Mouse (Mus musculus) adrenal gland, postnatal 4 days (tissue): Measurements from ENCODE around the gene Hip1r. TPM values are rescaled to one million over a fixed set of nuclear protein-coding genes. Genes with fewer than 3 reads are reported as not detected.

Experiments
- DNase-seq, 2 experiments: peaks; one replicate each; pipeline ENCODE4 v3.0.0; 2021 to 2022; ENCODE audit warnings: low spot score in 2 of 2, mixed read lengths in 2 of 2
- long read RNA-seq, 2 experiments: library from polyadenylated mRNA; stranded (forward); transcript quantifications; one replicate each; pipeline ENCODE4 v2.0.0; 2021
- total RNA-seq, 2 experiments: library from RNA; stranded (reverse); gene quantifications; 2 replicates each; pipeline ENCODE4 v1.2.3; 2021

Gene Hip1r
- total RNA-seq, result 10 to 100 TPM; 16.3 to 23.6 TPM
- long read RNA-seq, experiment 1, full-length matches to known transcripts, result 6 of 12 reads
- long read RNA-seq, experiment 1, partial matches to known transcripts, result 1 of 12 reads
- long read RNA-seq, experiment 1, other reads (novel, unspliced or antisense), result 5 of 12 reads
- long read RNA-seq, experiment 2, full-length matches to known transcripts, result 26 of 42 reads
- long read RNA-seq, experiment 2, partial matches to known transcripts, result 9 of 42 reads
- long read RNA-seq, experiment 2, other reads (novel, unspliced or antisense), result 7 of 42 reads

DNA sequence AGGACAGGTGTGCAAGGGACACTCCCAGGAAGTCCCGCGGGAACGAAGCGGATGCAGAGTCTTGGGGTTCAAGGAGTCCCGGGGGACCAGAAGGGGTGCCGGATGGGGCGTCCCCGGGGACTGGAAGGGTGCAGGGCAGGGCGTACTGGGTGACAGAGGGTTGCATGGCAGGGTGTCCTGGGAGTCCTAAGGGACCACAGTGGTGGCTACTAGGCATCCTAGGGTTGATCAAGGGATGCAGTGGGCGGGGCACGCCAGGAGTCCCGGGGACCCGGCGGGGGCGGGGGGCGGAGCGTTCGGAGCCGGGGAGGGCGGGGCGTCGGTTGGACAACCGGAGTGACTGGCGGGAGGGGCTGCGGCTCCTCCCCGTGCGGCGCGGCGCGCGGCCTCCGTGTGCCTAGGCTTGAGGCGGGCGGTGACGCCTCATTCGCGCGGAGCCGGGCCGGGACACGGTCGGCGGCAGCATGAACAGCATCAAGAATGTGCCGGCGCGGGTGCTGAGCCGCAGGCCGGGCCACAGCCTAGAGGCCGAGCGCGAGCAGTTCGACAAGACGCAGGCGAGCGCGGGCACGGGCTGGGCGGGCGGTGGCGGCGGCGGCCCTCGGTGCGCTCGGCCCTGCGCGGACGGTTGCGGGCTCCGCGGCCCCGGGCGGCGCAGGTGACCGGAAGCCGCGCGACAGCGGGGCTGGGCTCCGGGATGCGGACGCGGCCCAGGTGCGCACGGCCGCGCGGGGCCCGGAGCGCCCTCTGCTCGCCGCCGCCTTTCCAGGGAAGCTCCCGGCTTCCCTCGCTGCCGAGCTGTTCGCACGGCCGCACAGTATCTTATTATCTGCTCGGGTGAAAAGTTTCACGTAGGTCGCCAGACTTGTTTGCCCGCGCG is at the start of gene Hip1r:
TSS of gene Hip1r (plus strand) at position 330 of the 880 bp plus-strand sequence.
- DNase-seq, result peak; percentile 28 to 63

DNA sequence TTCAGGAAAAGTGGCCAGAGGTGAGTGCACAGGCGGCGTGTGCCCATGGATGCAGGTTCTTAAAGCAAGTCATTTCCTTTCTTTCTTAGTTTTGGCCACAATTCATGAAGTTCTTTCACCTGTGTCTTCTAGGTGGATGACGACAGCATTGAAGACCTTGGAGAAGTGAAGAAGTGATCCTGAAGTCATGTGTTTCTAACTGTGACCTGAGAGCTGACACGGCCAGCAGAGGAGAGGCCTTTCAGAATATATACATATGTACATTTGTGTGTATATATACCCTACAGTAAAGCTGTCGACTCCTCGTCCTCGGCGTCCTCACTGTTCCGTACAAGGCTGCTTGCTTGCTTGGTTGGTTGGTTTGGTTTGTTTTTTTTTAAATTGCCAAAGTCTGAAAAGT is 46.3 kb upstream of the Hip1r start, which contains the start of gene Gm43518:
TSS of gene Gm43518 (plus strand) at position 301 of the 400 bp plus-strand sequence.
- no peak for DNase-seq

DNA sequence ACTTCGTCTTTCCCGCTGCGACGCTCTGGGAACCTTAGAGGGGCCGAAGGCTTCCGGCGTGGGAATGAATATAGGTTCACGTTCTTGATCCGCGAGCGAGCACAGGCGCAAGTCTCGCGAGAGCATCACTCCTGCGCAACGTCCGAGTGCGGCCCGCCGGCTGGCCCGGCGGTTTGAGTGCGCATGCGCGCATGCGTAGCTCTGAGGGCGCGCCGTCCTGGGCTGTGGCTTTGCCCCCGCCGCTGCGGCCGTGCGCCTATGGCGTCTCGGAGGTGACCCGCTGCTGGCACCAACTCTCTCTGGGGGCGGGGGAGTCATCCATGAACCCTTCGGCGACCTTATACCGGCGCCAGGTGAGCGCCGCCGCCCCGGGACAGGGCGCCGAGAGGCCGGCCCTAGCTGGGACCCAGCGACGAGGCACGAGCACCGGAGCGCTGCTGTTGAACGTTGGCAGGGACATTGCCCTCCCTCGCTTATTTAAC is 42.9 kb upstream of the Hip1r start, which contains the start of gene Ccdc62:
TSS of gene Ccdc62 (plus strand) at position 172 of the 482 bp plus-strand sequence.
- DNase-seq, result peak; percentile 88 to 94

DNA sequence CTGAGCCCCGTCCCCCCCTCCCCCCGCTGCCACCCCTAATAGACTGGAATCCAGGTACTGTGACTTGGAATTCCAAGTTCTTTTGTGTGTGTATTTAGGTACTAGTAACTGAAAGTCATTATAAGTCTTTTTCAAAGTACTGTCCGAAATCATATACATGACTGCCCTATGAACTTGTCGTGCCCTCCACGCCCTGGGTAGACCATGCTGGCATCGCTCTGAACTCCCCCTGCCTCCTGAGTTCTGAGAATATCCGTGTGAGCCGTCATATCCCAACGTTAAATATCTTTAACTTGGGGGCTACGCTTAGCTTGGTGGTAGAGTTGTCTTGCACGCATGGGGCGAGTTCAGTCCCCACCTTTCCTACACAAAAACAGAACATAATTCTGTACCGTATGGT is 42.3 kb upstream of the Hip1r start:
- DNase-seq, result no peak

DNA sequence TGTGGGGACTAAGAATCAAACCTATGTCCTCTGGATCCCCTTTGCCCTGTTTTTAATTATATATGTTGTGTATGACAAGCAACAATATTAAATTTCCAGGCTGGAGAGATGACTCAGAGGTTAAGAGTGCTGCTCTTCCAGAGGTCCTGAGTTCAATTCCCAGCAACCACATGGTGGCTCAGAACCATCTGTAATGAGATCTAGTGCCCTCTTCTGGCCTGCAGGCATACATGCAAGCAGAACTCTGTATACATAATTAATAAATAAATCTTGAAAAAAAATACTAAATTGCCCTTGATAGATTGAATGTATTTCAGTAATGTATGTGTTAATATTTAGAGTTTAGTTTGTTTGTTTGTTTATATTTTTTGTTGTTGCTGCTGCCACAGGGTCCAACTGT is 40.5 kb upstream of the Hip1r start:
- DNase-seq, result no peak

DNA sequence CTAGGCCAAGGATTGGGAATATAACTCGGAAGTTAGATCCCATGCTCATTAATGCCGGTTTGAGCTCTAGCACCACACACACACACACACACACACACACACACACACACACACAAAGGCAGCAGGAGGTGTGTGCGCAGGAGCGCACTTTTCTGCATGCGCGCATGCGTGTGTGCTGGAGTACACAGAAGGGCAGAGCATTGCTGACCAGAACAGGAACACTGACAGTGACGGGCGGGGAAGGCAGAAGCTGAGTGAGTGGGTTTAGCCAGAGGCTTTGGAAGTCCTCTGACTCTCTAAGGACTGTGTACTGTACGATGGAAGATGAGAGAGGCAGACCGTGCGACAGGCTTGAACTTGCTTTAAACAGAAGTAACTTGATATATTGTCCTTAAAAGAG is 39.9 kb upstream of the Hip1r start:
- no peak for DNase-seq

DNA sequence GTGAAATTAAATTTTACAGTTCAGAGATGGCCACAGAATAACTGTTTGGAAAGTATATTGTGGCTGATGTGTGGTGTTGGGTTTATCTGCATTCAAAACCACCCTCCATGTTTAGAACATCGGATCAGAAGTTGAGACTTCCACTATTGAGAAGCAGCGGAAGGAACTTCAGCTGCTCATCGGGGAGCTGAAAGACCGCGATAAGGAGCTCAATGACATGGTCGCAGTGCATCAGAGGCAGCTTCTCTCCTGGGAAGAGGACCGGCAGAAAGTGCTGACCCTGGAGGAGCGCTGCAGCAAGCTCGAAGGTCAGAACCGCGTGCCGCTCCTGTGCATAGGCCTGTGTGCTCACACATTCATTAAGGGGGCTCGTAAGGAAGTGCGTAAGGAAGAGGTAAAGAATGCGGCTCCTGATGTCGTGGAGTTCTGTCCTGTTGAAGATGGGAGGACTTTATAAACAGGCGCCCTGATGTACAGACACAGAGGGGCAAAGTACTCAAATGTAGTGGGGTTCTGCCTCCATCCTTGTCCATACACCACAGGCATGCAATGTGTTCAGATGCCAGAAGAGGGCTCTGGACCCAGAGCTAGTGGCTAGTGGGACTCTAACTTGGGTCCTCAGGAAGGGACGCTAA is 39.4 kb upstream of the Hip1r start:
- DNase-seq, result no peak

- DNase-seq, result no peak
These were observed 37.5 kb upstream of the Hip1r start for GRCm38 (mm10) chr5:123935931-123936330.

DNA sequence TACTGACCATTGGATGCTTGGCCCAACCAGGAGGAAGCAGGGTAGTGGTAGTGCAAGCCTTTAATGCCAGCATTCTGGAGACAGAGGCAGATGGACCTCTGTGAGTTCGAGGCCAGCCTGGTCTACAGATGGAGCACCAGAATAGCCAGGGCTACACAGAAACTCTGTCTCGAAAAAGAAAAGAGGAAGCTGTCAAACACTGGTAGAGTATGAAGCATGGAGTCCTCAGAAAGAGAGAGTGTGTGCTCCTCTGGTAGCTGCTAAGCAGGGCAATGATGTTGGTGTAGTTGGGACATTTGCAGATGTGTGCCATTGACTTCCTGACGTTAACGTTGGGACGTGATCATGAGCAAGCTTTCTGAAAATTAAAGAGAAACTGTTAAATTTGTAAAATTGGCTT is 34.9 kb upstream of the Hip1r start:
- no peak for DNase-seq

DNA sequence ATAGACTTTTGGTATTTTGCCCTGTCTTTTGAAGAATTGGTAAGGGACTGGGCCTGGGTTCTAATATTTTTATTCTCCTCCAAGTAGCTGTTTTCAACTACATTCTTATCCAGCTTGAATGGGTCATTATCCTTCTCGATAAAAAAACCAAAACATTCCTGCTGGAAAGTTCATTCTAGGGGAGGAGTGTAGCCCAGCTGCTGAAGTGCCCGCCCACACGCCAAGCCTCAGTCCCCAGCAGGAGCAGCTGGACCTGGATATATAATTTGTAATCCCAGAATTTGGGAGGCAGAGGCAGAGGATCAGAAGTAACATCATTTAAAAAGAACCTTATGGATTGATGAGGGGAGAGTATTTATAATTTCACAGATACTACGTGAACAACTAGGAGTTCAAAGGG is 26.9 kb upstream of the Hip1r start:
- DNase-seq, result no peak

DNA sequence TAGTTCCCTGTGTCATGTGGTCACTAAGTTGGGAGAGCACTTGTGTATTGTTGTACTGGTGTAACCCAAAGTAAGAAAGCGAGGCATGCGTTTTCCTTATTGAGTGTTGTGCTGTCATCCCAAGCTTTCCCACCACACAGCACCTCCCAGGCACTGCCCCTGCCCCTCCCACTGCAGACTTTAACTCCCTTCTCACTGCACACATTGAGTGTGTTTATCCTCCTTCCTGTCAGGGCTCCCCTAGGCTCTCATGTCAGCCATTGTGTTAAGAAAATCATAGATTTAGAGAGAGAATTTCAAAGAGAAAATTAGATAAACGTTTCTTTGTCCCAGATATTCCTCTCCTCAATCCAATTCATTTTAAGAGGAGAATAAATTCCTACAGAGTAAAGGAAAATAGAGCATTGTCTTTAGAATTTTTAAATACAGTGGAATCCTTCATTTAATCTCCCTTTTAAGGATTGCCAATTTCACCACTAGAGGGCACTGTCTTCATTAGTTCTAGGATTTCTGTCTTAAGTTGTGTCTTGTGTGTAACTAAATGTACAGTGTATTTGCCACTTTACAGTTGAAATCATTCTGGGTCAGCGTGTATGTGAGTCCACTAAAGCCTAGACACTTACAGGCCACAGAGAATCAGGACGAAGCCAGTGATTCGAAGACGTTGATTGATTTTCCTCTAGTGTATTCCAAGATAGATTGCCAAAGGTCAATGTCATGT is 26.2 kb upstream of the Hip1r start:
- DNase-seq, result no peak

DNA sequence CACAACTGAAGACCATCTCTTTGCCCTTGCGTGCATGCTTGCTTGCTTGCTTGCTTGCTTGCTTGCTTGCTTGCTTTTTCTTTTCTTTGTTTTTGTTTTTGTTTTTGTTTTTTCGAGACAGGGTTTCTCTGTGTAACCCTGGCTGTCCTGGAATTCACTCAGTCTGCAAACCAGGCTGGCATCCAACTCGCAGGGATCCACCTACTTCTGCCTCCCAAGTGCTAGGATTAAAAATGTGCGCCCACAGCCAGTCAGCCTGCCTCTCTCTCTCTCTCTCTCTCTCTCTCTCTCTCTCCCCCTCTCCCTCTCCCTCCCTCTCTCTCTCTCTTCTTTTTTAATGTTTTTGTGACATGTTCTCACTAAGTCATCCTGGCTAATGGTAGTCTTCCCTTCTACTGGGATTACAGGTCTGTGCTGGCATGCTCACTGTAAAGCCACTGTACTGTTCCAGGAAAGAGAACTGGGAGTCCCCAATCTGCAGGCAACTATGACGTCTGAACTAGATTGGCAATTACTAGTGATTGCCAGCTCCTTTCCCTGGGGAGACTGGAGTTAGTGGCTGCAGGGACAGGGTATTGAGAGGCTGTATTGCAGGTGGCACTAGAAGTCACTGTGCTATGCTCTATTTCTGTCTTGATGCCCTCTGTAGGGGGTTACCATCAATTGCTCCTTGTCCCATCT is 20.9 kb upstream of the Hip1r start:
- DNase-seq, result no peak

DNA sequence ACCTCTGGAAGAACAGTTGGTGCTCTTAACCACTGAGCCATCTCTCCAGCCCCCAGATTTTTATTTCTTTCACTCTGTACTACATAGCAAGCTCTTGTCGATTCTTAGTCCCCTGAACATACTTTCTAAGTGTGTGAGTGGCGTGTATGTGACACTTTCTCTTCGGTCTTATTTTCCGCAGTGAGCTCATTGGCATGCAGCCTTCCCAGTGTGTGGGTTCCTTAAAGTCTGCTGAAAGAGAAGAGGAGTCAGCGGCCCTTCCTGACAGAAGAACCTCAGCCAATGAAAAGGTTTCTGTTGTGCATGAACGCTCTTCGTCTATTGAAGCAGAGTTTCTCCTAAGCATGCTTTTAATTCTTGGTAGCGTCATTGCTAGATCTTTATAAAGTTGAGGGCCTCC is 16.2 kb upstream of the Hip1r start:
- no peak for DNase-seq

- no peak for DNase-seq
These were observed 14.4 kb upstream of the Hip1r start for GRCm38 (mm10) chr5:123959018-123959417.

DNA sequence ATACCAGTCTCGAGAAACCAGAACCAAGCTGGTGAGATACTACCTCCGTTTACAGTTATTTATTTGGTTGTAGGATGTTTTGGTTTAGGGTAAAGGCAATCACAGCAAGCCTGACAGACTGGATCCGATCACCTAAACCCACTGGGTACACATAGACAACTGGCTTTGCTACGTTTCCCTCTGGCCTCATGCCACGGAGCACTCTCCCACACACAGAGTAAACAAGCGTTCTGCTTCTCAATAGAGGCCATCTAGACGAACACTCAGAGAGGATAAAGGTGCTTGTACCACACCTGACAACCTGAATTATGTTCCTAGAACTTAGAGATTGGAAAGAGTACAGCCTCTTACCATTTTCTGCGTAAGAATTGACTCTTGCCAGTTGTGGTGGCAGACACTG is 13.3 kb upstream of the Hip1r start:
- DNase-seq, result no peak

DNA sequence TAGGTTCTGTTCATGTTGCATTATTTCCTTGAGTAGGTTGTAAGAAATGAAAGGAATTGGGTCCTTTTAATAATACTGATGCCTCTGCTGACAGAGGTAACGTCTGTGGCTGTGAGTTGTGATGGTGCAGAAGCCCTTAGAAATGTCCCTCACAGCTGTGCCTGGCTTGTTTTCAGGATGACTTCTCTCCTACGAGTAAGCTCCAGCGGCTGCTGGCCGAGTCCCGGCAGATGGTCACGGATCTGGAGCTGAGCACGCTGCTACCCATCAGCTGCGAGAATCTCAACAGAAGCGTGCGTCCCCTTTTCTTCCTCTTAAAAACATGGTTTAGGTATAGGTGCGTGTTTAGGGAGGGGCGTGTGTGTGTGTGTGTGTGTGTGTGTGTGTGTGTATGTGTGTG is 12.4 kb upstream of the Hip1r start:
- DNase-seq, result no peak

DNA sequence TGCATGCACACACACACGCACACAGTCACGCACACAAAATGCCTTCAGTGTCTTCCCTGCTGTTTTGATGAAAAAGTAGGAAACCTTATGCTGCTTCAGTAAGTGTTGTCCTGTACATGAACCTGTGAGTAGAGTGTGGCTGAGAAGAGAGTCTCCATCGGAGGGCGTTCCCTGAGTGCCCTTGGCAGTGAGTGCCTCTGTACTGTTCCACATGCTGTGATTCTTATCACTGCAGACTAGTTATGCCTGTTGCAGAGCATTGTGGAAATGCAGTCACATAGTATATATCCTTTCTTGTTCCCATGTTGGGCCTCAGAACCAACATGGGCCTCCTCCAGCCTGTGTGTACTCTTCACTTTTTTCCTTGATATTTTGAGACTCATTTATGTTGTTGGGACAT is 9.2 kb upstream of the Hip1r start:
- no peak for DNase-seq

DNA sequence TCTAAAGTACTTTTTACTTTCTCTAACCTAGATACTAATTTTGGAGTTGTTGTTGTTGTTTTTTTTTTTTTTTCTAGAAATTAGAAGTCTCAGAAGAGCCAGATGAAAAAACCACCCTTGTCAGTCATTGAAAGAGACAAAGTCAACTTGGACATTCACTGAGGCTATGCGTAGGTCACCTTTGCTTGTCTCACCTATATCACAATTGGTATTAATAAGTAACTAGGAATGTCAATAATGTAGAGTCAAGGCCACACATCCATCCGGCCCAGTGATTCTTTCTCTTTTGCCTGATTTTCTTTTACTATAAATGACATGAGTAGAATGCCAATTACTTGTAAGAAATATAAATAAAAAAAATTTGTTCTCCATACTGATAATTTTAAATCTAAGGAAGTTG is 6.7 kb upstream of the Hip1r start:
- no peak for DNase-seq

DNA sequence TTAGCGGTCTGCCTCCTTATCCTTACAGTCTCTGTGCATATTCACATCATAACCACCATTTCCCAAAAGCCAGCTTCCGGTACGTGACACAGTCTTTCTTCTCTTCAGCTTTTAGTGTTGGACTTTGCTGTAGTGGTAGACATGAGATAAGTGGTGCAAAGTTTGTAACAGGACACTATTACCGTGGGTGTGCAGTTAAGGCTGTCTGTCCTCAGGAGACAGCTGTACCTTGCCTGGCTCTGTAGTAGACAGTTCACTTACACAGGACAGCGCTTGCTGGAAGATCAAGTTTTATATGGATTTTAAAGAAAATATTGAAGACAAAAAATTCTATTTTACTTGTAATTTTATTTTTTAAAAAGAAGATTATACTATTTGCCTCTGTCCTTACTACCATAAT is 5.0 kb upstream of the Hip1r start:
- DNase-seq, result no peak

- DNase-seq, result no peak
These were observed 4.2 kb upstream of the Hip1r start for GRCm38 (mm10) chr5:123969216-123969615.

- no peak for DNase-seq
These were observed 2.9 kb upstream of the Hip1r start for GRCm38 (mm10) chr5:123970576-123970975.
